Mouse (Mus musculus): Measurements from ENCODE around the gene Olfr193. TPM values are rescaled to one million over a fixed set of nuclear protein-coding genes. Genes with fewer than 3 reads are reported as not detected.

The Olfr193 gene
- total RNA-seq (2023), result not detected

DNA sequence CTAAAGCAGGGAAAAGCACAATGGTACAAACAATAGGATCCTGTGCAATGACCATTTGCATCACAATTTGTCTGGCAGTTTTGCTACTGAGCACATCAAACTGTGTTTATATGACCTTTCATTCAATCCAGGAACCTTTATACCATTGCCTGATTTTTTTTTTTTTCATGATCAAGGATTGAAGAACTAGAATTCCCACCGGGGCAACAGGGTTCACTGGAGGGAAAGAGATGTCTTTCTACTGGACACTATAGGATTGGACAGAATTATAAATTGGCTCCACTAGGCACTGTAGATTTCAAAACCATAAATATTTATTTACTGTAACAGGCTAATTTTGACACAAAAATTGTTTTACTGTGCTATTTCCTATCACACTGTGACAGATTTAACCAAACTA, at the start of gene Olfr193:
Olfr193 (minus strand) TSS at position 101 of the 400 bp plus-strand sequence.

DNA sequence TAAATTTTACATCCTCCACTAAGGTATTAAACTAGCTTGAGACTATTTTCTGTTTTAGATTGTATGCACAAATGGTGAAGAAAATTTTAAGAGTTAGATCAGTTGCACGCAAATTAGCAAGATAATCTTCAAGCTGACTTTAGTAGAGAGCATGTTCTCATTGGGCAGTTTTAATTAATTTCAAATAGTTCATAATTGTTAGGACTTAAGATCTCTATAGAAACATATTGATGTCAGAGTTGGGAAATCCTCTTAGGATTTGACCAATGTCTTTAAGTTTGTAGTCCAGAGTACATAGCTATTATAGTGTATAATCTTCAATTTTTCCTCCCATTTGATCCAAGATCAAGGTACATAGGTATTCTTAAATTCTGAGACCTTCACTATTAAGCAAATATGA, 35.1 kb upstream of the Olfr193 start, which contains the start of gene Olfr195:
Olfr195 (plus strand) TSS at position 301 of the 400 bp plus-strand sequence.

DNA sequence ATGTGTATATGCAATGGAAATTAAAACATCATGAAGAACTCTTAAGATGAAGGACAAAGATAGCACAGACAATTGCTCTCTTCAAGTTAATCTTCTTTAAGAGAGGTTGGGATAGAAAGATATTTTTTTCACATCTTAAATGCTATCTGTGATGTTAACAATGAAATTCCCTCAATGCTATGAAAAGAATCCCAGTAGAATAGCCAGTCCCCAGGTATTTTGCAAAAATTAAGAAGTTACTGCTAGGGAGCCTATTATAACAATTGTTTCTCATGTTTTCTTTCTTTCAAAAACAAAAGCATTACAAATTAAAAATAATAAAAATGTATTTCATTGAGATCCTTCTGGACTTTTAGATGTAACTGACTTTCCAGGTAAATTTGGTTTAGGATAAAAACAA, 9.3 kb upstream of the Olfr193 start, which contains the start of gene Olfr194:
Olfr194 (minus strand) TSS at position 101 of the 400 bp plus-strand sequence.

DNA sequence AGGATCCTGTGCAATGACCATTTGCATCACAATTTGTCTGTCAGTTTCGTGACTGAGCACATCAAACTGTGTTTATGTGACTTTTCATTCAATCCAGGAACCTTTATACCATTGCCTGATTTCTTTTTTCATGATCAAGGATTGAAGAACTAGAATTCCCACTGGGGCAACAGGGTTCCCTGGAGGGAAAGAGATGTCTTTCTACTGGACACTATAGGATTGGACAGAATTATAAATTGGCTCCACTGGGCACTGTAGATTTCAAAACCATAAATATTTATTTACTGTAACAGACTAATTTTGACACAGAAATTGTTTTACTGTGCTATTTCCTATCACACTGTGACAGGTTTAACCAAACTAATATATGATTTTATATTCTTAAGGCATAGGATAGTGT, 22.0 kb downstream of the Olfr193 start, which contains the start of gene Olfr191:
Olfr191 (minus strand) TSS at position 101 of the 400 bp plus-strand sequence.

DNA sequence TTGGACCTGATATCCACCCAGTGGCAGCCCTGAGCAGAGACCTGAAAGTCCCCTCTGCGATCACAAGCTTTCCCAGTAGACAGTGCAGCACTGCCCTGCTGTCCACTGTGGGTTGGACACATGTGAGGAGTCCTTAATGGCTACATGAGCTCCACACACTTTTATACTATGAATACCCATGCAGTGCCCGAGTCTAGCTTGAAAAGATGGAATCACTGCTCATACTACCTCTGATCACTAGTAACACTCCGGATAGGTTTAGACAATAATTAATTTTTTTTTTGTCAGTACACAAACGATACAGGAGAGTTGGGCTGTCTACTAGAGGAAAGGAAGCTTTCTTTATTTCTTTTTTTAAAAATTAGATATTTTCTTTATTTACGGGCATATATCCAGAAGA, 33.8 kb downstream of the Olfr193 start, which contains the start of gene Olfr190:
Olfr190 (minus strand) TSS at position 101 of the 400 bp plus-strand sequence.

Other genes with a start within 250 kb of the Olfr193 start
- not detected for gene Olfr177, start 237.1 kb downstream of the Olfr193 start, total RNA-seq (2023)
- not detected for gene Olfr178, start 219.8 kb downstream of the Olfr193 start, total RNA-seq (2023)
- gene Olfr181, start 183.1 kb downstream of the Olfr193 start, total RNA-seq (2023), result not detected
- gene Olfr180, start 182.5 kb downstream of the Olfr193 start, total RNA-seq (2023), result not detected
- not detected for gene Olfr183, start 116.5 kb downstream of the Olfr193 start, total RNA-seq (2023)
- not detected for gene Olfr186, start 81.6 kb downstream of the Olfr193 start, total RNA-seq (2023)
- not detected for gene Olfr187, start 72.1 kb downstream of the Olfr193 start, total RNA-seq (2023)
- not detected for gene Olfr190, start 33.9 kb downstream of the Olfr193 start, total RNA-seq (2023)
- gene Olfr191, start 22.1 kb downstream of the Olfr193 start, total RNA-seq (2023), result not detected
- not detected for gene Olfr194, start 9.2 kb upstream of the Olfr193 start, total RNA-seq (2023)
- gene Olfr195, start 35.2 kb upstream of the Olfr193 start, total RNA-seq (2023), result not detected
- not detected for gene Olfr196, start 58.6 kb upstream of the Olfr193 start, total RNA-seq (2023)
- gene Olfr198, start 91.7 kb upstream of the Olfr193 start, total RNA-seq (2023), result not detected
- not detected for gene Olfr199, start 107.9 kb upstream of the Olfr193 start, total RNA-seq (2023)
- not detected for gene Olfr201, start 160.8 kb upstream of the Olfr193 start, total RNA-seq (2023)
- not detected for gene Olfr202, start 174.9 kb upstream of the Olfr193 start, total RNA-seq (2023)
- gene Olfr203, start 187.0 kb upstream of the Olfr193 start, total RNA-seq (2023), result not detected
- gene Olfr204, start 206.4 kb upstream of the Olfr193 start, total RNA-seq (2023), result not detected
- gene Olfr205, start 219.3 kb upstream of the Olfr193 start, total RNA-seq (2023), result not detected
- gene Olfr206, start 237.4 kb upstream of the Olfr193 start, total RNA-seq (2023), result not detected

Measured in B cell, adult 67 days (primary cell).